Comparison of ENCODE assay signal across 14 mouse cellular contexts in genomic region chr7:80642552-80642951, GRCm38 (mm10). TPM values are rescaled to one million over a fixed set of nuclear protein-coding genes. Genes with fewer than 3 reads are reported as not detected.
A peak's percentile ranks its signal among the peaks of the same experiment; 100 is the strongest.
DNase-seq lines count a peak whose midpoint lies in the region; ATAC-seq and TF ChIP-seq lines count a peak whose summit lies in the region.
"Had no signal": no experiment of that assay in that cellular context is flagged by ENCODE, and none has a peak within 500 bp of the region (broad histone marks: within the 10 kb centered on the region; RNA-seq: fewer than 3 reads in every experiment).

No protein-coding gene starts in this region.

- no peaks in the 10 kb centered on the region for H3K27me3 ChIP-seq in heart, embryonic 15.5 days
- H3K27me3 ChIP-seq in heart, embryonic 12.5 days (replicated peaks), result no peaks in the 10 kb centered on the region
- no peaks in the 10 kb centered on the region for H3K27me3 ChIP-seq in MEL (ENCODE audit: control insufficient read depth in 1 of 2, insufficient read depth in 2 of 2, low read length in 2 of 2)
- H3K27me3 ChIP-seq: limb, embryonic 15.5 days; neural tube, embryonic 13.5 days had no signal

- no peak overlapping the region for H3K4me2 ChIP-seq in heart, embryonic 15.5 days
- H3K4me2 ChIP-seq in heart, embryonic 12.5 days, result no peak overlapping the region
- H3K4me2 ChIP-seq: limb, embryonic 15.5 days; lung, embryonic 14.5 days; neural tube, embryonic 13.5 days had no signal

- TF ChIP-seq RAD21 in MEL (IDR thresholded peaks at IDR 0.05; ENCODE audit: low read depth, low read length), result no peak

- ATAC-seq in heart, embryonic 15.5 days (replicated peaks; ENCODE audit: insufficient number of reproducible peaks, insufficient read depth, low FRiP score, low read depth), result no peak
- no peak for ATAC-seq in heart, embryonic 12.5 days (ENCODE audit: insufficient number of reproducible peaks, low FRiP score)
- ATAC-seq in monocyte, adult 5-6 weeks (replicated peaks; ENCODE audit: insufficient number of reproducible peaks, low FRiP score, low TSS enrichment, poor library complexity, severe bottlenecking), result no peak
- ATAC-seq: forebrain, embryonic 14.5 days had no signal

- 0 out of 2 replicates have a peak overlapping the region, but pooled peaks have one; percentile 6 for H3K9ac ChIP-seq in heart, embryonic 15.5 days
- H3K9ac ChIP-seq in heart, embryonic 12.5 days, result no peak overlapping the region
- no peak overlapping the region for H3K9ac ChIP-seq in MEL (ENCODE audit: control insufficient read depth, low read depth, low read length, poor library complexity, severe bottlenecking)
- H3K9ac ChIP-seq: limb, embryonic 15.5 days; lung, embryonic 14.5 days; neural tube, embryonic 13.5 days had no signal

- H3K36me3 ChIP-seq in heart, embryonic 15.5 days, result no peaks in the 10 kb centered on the region
- H3K36me3 ChIP-seq in heart, embryonic 12.5 days, result no peaks in the 10 kb centered on the region
- peaks cover 0 to 34% of the 10 kb centered on the region in 2 experiments; a peak in 2 of 4 replicates for H3K36me3 ChIP-seq in MEL (ENCODE audit: control insufficient read depth in 1 of 2, insufficient read depth in 2 of 2, low read length in 2 of 2)
- H3K36me3 ChIP-seq: limb, embryonic 15.5 days; neural tube, embryonic 13.5 days had no signal

- 32% methylated on average over 5 of the region's 5 CpGs for WGBS in heart, embryonic 15.5 days
- WGBS in heart, embryonic 12.5 days, result 54% methylated on average over 5 of the region's 5 CpGs

- no peak for TF ChIP-seq CTCF in MEL (IDR thresholded peaks at IDR 0.05 in 2 of 3, conservative IDR thresholded peaks at IDR 0.05 in 1 of 3; ENCODE audit: control insufficient read depth in 1 of 3, insufficient read depth in 1 of 3, low read depth in 2 of 3, low read length in 3 of 3, poor library complexity in 1 of 3, severe bottlenecking in 1 of 3)

- H3K27ac ChIP-seq in heart, embryonic 15.5 days, result peak overlapping the region; percentile 38; the same call in 1 of the 2 replicates
- H3K27ac ChIP-seq in heart, embryonic 12.5 days (ENCODE audit: poor library complexity, severe bottlenecking), result no peak overlapping the region
- H3K27ac ChIP-seq in MEL (ENCODE audit: control insufficient read depth, low read depth, low read length), result no peak overlapping the region
- H3K27ac ChIP-seq: limb, embryonic 15.5 days; neural tube, embryonic 13.5 days had no signal

- TF ChIP-seq EP300 in MEL (IDR thresholded peaks at IDR 0.05; ENCODE audit: low read depth in 1 of 2, low read length in 2 of 2), result no peak

- no peak for TF ChIP-seq POLR2A in MEL (IDR thresholded peaks at IDR 0.05; ENCODE audit: control insufficient read depth in 1 of 2, insufficient read depth in 1 of 2, low read depth in 1 of 2, low read length in 2 of 2, poor library complexity in 1 of 2)

- DNase-seq in cerebellum, postnatal 10 days, result peak; percentile 61 to 66
- DNase-seq in cerebellum, postnatal 36 days, result no peak
- peak; percentile 40 for DNase-seq in MEL (ENCODE audit: low read depth, low spot score)
- peak; percentile 73 for DNase-seq in gastrocnemius, postnatal 14 days
- no peak for DNase-seq in urinary bladder, postnatal 10 days (ENCODE audit: low spot score)
- DNase-seq: kidney, adult 2 months; kidney, postnatal 25 days; lung, embryonic 14.5 days had no signal

- H3K4me3 ChIP-seq in heart, embryonic 15.5 days, result no peak overlapping the region
- H3K4me3 ChIP-seq in heart, embryonic 12.5 days, result no peak overlapping the region
- H3K4me3 ChIP-seq in MEL (ENCODE audit: control insufficient read depth in 1 of 2, insufficient read depth in 1 of 2, low read depth in 2 of 2, low read length in 2 of 2), result no peak overlapping the region
- H3K4me3 ChIP-seq: limb, embryonic 15.5 days; neural tube, embryonic 13.5 days had no signal

- H3K4me1 ChIP-seq in heart, embryonic 15.5 days (replicated peaks), result peaks cover 58% of the 10 kb centered on the region
- H3K4me1 ChIP-seq in heart, embryonic 12.5 days (replicated peaks), result peaks cover 48% of the 10 kb centered on the region
- H3K4me1 ChIP-seq in MEL (ENCODE audit: control insufficient read depth in 1 of 2, insufficient read depth in 2 of 2, low read length in 2 of 2), result peaks cover 16 to 45% of the 10 kb centered on the region in 2 experiments

- intact Hi-C loops in gastrocnemius, postnatal 14 days (cut with DNase I; ENCODE audit: low total_unique reads), result no loop called here

- no peaks in the 10 kb centered on the region; the same call in 1 of the 2 replicates for H3K79me2 ChIP-seq in MEL (ENCODE audit: control insufficient read depth, insufficient read depth, low read length, poor library complexity)

- H3K9me3 ChIP-seq in heart, embryonic 15.5 days (replicated peaks), result no peaks in the 10 kb centered on the region
- no peaks in the 10 kb centered on the region for H3K9me3 ChIP-seq in heart, embryonic 12.5 days (replicated peaks)
- no peaks in the 10 kb centered on the region for H3K9me3 ChIP-seq in MEL (replicated peaks; ENCODE audit: insufficient read depth, low read length)
- H3K9me3 ChIP-seq: limb, embryonic 15.5 days; neural tube, embryonic 13.5 days had no signal

TF ChIP-seq in MEL, 35 proteins besides CTCF, POLR2A, EP300 and RAD21:
- TF ChIP-seq ELF1 (IDR thresholded peaks at IDR 0.05; ENCODE audit: low read depth, low read length), result no peak
- TF ChIP-seq ZNF384 (IDR thresholded peaks at IDR 0.05; ENCODE audit: low read depth, low read length), result no peak
- no peak for TF ChIP-seq ZKSCAN1 (IDR thresholded peaks at IDR 0.05; ENCODE audit: low read depth, low read length)
- no peak for TF ChIP-seq TBP (IDR thresholded peaks at IDR 0.05; ENCODE audit: low read depth, low read length)
- no peak for TF ChIP-seq E2F4 (IDR thresholded peaks at IDR 0.05; ENCODE audit: borderline replicate concordance, low read depth, low read length)
- no peak for TF ChIP-seq MXI1 (IDR thresholded peaks at IDR 0.05; ENCODE audit: low read depth, low read length)
- TF ChIP-seq ZC3H11A (IDR thresholded peaks at IDR 0.05; ENCODE audit: low read depth, low read length), result no peak
- no peak for TF ChIP-seq USF2 (IDR thresholded peaks at IDR 0.05; ENCODE audit: borderline replicate concordance in 1 of 2, insufficient read depth in 1 of 2, low read depth in 1 of 2, low read length in 2 of 2)
- TF ChIP-seq ETS1 (IDR thresholded peaks at IDR 0.05; ENCODE audit: low read depth, low read length), result no peak
- no peak for TF ChIP-seq RCOR1 (IDR thresholded peaks at IDR 0.05; ENCODE audit: low read depth, low read length)
- no peak for TF ChIP-seq MYB (IDR thresholded peaks at IDR 0.05; ENCODE audit: low read depth, low read length)
- no peak for TF ChIP-seq SIN3A (IDR thresholded peaks at IDR 0.05; ENCODE audit: low read length)
- no peak for TF ChIP-seq MAX (IDR thresholded peaks at IDR 0.05; ENCODE audit: low read length)
- TF ChIP-seq MAFK (IDR thresholded peaks at IDR 0.05; ENCODE audit: borderline replicate concordance, low read depth, low read length), result no peak
- TF ChIP-seq TAL1 (IDR thresholded peaks at IDR 0.05; ENCODE audit: low read length), result no peak
- TF ChIP-seq CHD2 (IDR thresholded peaks at IDR 0.05; ENCODE audit: low read length), result no peak
- TF ChIP-seq KAT2A (conservative IDR thresholded peaks at IDR 0.05; ENCODE audit: low read depth, low read length), result no peak
- TF ChIP-seq GATA1 (IDR thresholded peaks at IDR 0.05; ENCODE audit: low read depth, low read length), result no peak
- TF ChIP-seq ZMIZ1 (IDR thresholded peaks at IDR 0.05; ENCODE audit: low read depth, low read length), result no peak
- TF ChIP-seq MAZ (IDR thresholded peaks at IDR 0.05; ENCODE audit: low read depth, low read length), result no peak
TF ChIP-seq in MEL: peak in this region for 0.

RNA-seq across cellular contexts. Expression of gene Crtc3, which starts 46.1 kb away (rescaled TPM):
- polyA plus RNA-seq in heart, embryonic 15.5 days (2015; fragmentation: Nextera tagmentation; extraction: Ambion mirVana), result 16.9 and 21.7 TPM in 2 replicates
- 16.7 and 16.9 TPM in 2 replicates for polyA plus RNA-seq in heart, embryonic 12.5 days (2016; fragmentation: Nextera tagmentation; extraction: Ambion mirVana)
- 4.2 and 5.0 TPM in 2 replicates for total RNA-seq in MEL (2012; rRNA removed)
- 10 to 100 TPM in 1 of 2 experiments, not detected in 1; 15.8 TPM for polyA plus RNA-seq in MEL (2012; ENCODE audit: insufficient read depth in 1 of 2, insufficient read length in 2 of 2, low read depth in 1 of 2, low replicate concordance in 2 of 2, missing spikeins in 1 of 2)
- total RNA-seq in gastrocnemius, postnatal 14 days (2021), result 10 to 100 TPM; 14.7 to 15.3 TPM
- 15.6 to 23.1 TPM (median 18.1 TPM) in 3 replicates for total RNA-seq in monocyte, adult 5-6 weeks (2017)

Comparison
In these comparisons a context has a peak if more than half of its experiments do, and no peak if none do; other contexts are left out.
1. DNase-seq: peak in cerebellum, postnatal 10 days (2 of 2), MEL (single experiment) and gastrocnemius, postnatal 14 days (single experiment); none in cerebellum, postnatal 36 days (0 of 2) and urinary bladder, postnatal 10 days (single experiment).